Mouse (Mus musculus) T-helper 2 cell (primary cell): Measurements from ENCODE around the gene Dusp22.

Source experiments
- in situ Hi-C: fragments of 300-600 bp; cut with MboI, MseI; formaldehyde crosslinking; loops from one replicate; pipeline ENCODE4 v1.15.1; 2025; ENCODE audit warnings: high pct_unique_total_duplicates

The Dusp22 gene

GRCm38 (mm10) chr13:30668301-30668700, 8.5 kb downstream of the Dusp22 start:
- in situ Hi-C loops, result loop anchor here (5.0 to 10.0 kb wide), 2 partner anchors 64 to 1294 kb away; no protein-coding TSS in a partner anchor

DNA sequence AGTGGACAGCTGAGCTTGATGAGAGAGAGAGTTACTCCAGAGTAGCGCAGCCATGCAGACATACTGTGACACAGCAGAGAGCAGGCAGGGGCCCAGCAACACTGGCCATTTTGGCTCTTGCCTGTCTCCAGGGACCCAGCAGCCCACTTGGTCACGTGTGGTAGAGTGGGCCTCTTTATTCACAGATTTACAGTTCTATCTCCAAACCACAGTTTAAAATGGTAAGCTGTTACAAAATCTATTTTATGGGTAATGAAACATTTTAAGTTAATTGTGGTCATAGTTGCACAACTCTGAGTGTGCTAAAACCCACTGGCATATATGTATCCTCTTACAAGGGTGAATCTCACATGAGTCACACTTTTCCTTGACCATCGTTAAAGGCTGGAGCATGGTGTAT, 9.5 kb downstream of the Dusp22 start:
- in situ Hi-C loops, result loop anchor here (5.0 to 10.0 kb wide), 2 partner anchors 63 to 1294 kb away; no protein-coding TSS in a partner anchor

DNA sequence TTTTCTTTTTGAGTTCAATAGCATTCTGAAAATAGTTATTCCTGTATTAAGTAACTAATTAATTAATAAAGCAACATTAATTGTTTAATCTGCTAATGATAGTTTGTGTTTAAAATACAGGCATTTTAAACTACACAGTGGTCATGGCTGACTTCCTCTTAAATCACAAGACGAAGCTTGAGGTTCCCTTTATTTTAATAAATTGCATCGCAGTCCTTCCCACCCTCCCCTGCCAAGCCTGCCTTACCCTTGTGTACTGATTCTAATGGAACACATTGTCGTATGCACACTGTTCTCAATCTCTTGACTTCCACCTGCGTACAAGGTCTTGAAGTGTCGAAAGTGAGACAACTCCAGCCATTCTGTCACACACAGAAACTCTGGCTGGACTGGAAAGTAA, 14.1 kb downstream of the Dusp22 start:
- in situ Hi-C loops, result no loop called here

GRCm38 (mm10) chr13:30678822-30679221, 19.0 kb downstream of the Dusp22 start:
- in situ Hi-C loops, result no loop called here

DNA sequence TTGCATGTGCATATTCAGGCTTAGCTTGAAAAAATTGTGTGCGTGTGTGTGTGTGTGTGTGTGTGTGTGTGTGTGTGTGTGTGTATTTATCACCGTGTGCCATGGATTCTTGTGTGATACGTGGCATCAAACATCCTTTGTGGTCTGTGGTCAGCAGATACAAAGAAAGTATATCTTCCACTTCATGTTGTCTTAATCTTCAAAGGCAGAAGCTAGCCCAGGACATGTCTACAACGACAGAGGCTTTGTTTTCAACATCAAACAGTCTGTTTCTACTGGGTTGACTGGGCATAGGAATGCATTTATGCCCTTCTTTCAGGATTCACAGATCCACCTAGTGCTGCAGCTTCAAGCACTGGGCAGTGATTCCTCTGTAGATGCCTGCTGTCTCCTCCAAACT, 22.1 kb downstream of the Dusp22 start:
- in situ Hi-C loops, result no loop called here

DNA sequence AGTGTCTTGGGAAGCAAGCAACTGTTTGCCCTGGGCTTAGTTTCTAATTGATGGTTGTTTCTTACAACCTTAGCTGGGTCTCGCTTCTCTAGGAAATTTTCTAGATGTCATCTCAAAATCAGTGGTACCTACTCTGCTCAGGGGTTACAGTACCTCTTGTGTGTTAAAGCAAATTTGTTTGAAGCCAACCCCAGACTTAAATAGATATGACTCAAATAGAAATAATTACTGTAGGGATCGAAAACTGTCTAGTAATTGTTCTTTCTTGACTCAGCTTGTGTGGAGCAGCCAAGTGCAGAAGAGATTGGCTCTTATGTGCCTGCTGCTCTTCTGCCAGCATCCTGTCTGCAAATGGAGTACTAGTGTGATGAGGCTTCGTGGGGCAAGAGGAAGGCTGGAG, 22.5 kb downstream of the Dusp22 start:
- in situ Hi-C loops, result no loop called here

DNA sequence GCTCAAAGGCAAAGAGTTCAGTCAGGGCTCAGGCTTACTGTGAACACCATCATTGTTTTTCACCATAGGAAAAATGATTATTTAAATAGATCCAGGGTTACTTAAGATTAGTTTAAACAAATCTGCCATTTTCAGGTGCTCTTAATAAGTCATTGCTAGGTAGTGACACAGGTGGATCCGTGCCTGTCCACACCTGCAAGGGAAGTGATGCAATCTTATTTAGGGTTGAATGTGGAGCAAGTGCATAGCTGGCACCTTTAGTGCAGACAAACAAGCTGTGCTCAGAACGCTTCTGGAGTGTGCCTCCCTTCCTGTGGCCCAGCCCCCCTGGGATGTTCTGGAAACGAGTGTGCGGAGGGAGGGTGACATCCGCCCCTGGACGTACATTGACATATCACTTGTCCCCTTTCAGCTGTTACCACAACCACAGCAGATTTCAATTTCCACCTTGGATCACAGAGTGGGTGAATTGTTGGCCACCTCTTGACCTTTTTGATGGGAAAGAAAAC, 24.9 kb downstream of the Dusp22 start:
- in situ Hi-C loops, result no loop called here

DNA sequence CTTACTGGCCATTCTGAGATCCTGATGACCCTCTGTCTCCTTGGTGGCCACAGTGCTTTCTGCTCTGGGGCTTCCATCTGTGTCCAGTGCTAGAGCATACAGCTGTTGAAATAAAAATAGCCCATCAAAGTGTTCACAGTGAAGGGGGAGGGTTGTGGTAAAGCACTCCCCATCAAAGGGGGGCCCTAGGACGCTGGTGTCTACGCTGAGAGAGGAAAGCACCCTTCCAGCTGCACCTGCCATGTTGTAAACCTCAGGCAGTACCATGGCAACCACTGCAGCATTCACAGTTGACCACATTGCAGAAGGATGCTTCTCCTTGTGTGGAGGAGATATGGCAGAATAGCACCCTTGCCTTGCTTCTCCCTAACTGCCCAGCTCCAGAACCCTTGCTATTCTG, 26.2 kb downstream of the Dusp22 start:
- in situ Hi-C loops, result no loop called here

GRCm38 (mm10) chr13:30688035-30688616, 28.3 kb downstream of the Dusp22 start:
- in situ Hi-C loops, result no loop called here

DNA sequence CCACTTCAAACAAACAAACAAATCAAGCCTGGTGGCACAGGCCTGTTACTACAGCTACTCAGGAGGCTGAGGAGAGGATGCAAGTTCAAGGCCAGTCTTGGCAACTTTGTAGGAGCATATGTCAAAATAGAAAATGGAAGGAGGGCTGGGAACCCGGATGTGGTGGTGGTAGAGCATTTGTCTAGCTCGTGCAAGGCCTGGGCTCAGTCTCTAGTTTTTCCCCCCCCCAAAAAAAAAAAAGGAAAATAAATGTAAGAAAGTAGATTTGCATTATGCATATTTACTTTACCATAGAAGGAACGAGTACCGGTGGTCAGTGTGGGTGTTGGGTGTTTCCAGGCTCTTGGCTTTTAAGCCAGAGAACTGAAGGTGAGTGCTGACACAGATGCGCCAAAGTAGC, 29.7 kb downstream of the Dusp22 start:
- in situ Hi-C loops, result no loop called here

DNA sequence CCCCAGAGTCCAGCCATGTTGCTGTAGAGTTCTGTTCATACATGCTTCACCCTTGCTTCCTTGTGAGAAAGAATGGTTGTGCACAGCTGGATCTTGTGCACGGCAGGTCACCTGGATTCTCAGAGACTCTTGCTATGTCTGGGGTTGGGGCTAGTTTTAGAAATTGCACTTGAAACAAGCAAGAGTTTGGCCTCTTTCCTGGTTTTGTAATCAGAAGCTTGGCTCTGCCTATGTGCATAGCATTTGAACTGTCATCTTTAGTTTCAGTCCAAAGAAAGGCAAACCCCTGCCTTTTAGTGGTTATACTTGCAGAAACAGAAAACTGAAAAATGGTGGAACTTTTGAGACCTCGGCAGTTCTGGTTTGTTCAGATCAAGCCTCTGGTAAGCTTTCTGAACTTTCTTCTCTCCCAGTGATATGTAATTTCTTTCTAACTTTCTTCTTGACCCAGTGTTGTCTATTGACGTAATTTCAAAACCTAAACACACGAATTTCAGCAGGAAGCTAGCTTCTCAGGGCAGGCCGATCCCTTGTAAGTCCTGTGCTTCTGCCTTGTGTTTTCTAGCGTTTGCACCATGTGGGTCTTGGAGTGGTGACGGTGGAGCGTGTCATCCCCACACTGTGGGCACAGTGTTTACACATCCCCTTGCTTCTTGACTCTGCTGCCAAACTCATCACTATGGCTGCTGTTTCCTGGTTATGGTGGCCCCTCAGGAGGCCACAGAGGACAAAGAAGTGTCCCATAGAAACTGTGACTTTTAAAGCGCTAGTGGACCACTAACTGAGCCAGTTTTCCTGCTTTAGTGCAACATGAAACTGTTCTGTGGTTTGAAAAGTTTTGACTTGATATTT, 31.9 kb downstream of the Dusp22 start:
- in situ Hi-C loops, result no loop called here

GRCm38 (mm10) chr13:30692644-30693385, 33.0 kb downstream of the Dusp22 start:
- in situ Hi-C loops, result no loop called here

GRCm38 (mm10) chr13:30695232-30695631, 35.4 kb downstream of the Dusp22 start:
- in situ Hi-C loops, result no loop called here

DNA sequence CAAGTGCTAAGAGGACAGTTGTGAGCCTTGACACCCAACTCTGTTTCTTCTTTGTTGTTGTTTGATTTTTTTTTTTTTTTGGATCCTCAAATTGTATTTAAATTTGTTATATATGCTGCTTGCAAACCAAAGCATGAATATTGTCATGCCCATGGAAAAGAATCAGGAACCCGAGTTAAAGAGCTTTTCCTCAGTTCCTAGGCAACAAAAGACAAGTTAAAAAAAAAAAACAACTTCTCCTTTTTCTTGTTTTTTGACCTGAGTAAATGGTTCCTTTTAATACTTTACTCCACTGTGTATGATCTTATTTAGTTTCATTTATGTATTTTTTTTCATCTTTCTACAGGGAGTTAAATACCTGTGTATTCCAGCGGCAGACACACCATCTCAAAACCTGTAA, 36.1 kb downstream of the Dusp22 start:
- in situ Hi-C loops, result no loop called here

GRCm38 (mm10) chr13:30697880-30698279, 38.1 kb downstream of the Dusp22 start:
- in situ Hi-C loops, result no loop called here

- in situ Hi-C loops, result loop anchor here (10.0 kb wide), 1 partner anchor 932 kb away; no protein-coding TSS in a partner anchor
Observed at GRCm38 (mm10) chr13:30702695-30703094, 42.9 kb downstream of the Dusp22 start.

DNA sequence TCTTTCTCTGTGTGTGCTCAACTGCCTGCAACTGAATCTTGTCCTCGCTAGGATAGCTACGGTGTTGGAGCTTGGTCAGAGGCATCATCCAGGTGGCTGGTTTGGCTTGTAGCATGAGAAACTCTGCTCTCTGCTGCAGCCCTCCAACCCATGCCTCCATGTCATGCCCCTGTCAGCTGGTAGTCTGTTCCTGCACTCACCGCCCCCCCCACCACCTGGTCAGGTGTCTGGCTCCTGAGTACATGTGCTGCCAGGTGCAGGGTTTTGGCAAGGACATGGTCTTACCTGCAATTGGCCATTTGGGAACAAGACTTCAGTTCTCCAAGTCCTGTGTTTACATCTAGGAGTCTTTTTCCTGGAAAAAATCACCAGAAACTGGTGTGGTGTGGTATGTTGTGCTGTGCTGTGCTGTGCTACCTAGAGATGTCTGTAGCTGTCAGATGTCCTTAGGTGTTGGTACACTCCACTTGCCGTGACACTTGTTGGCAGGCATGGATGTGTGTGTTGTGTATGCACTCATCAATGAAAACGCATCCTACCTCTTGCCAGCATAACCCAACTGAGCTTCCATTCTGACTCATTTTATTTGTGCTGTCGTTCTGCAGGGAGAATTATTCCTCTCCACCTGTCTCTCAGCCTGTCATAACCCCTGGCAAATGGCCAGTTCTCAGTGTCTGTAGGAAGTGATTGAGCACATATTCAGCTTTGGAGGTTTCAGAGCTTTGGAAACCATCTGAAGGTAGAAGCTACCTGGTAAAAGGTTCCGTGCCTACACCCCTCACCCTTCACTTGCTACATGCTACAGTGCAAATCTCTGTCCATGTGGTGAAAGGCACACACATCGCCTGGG, 44.7 kb downstream of the Dusp22 start:
- in situ Hi-C loops, result loop anchor here (10.0 kb wide), 1 partner anchor 930 kb away; no protein-coding TSS in a partner anchor

- in situ Hi-C loops, result no loop called here
Observed at GRCm38 (mm10) chr13:30711066-30711465, 51.3 kb downstream of the Dusp22 start.

GRCm38 (mm10) chr13:30711711-30712110, 51.9 kb downstream of the Dusp22 start:
- in situ Hi-C loops, result no loop called here

DNA sequence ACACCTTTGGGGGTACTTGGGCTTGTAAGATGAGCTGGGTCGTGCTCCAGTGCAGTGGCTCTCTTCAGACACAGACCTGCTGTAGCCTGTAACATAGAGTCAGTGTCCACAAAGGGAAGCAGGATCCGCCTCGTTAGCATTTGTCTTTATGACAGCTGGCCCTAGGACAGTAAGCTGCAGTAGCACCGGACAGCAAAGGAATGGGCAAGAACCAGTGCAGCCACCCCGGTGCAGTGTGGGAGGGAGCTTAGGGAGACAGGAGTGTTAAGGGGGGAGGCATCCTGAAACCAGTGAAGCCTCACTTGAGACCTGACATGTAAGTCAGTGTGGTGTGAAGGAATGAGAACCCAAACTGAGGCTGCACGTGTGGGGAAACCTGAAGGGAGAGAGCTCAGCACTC, 52.5 kb downstream of the Dusp22 start:
- in situ Hi-C loops, result no loop called here

DNA sequence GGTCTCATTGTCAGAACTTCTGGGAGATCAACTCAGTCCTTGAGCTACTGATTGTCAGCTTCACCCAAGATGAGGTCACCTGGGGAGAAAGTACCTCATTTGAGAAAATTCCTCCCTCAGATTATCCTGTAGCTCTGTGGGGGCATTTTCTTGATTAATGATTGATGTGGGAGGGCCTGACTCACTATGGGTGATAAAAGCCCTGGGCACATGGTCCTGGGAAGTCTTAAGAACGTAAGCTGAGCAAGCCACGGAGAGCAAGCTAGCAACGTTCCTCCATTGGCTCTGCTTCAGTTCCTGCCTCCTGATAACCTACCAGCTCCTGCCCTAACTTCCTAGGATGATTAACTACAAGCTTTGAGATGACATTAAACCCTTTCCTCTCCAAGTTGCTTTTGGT, 53.8 kb downstream of the Dusp22 start:
- in situ Hi-C loops, result no loop called here
